Comparison of ENCODE assay signal across 8 mouse cellular contexts in genomic region chr10:120474301-120474700, GRCm38 (mm10). TPM values are rescaled to one million over a fixed set of nuclear protein-coding genes. Genes with fewer than 3 reads are reported as not detected.
DNase-seq lines count a peak whose midpoint lies in the region; ATAC-seq and TF ChIP-seq lines count a peak whose summit lies in the region.

No protein-coding gene starts in this region.

- H3K4me2 ChIP-seq in hindbrain, embryonic 12.5 days (replicated peaks): peak overlapping the region; percentile 96
- peak overlapping the region; percentile 71 for H3K4me2 ChIP-seq in liver, embryonic 14.5 days (ENCODE audit: low read depth)

- peaks cover 4% of the 10 kb centered on the region; the same call in 1 of the 2 replicates for H3K36me3 ChIP-seq in hindbrain, embryonic 12.5 days
- H3K36me3 ChIP-seq in liver, embryonic 14.5 days (replicated peaks; ENCODE audit: control insufficient read depth, insufficient read depth, low read depth): no peaks in the 10 kb centered on the region

- no peak for ATAC-seq in hindbrain, embryonic 12.5 days (ENCODE audit: low FRiP score)
- ATAC-seq in liver, embryonic 14.5 days (ENCODE audit: insufficient read depth): no peak

- peak overlapping the region; percentile 89 for H3K9ac ChIP-seq in hindbrain, embryonic 12.5 days
- H3K9ac ChIP-seq in liver, embryonic 14.5 days (replicated peaks): no peak overlapping the region

- under 1% methylated on average over 20 of the region's 20 CpGs for WGBS in hindbrain, embryonic 12.5 days
- under 1% methylated on average over 20 of the region's 20 CpGs for WGBS in liver, embryonic 14.5 days (ENCODE audit: insufficient replicate concordance)

- TF ChIP-seq CTCF in liver, embryonic 14.5 days (IDR thresholded peaks at IDR 0.05; ENCODE audit: low read depth): no peak

- peak overlapping the region; percentile 89; the same call in 1 of the 2 replicates for H3K27ac ChIP-seq in hindbrain, embryonic 12.5 days
- no peak overlapping the region for H3K27ac ChIP-seq in liver, embryonic 14.5 days

- TF ChIP-seq EP300 in liver, embryonic 14.5 days (IDR thresholded peaks at IDR 0.05; ENCODE audit: low read depth): no peak

- H3K4me1 ChIP-seq in hindbrain, embryonic 12.5 days: peaks cover 22% of the 10 kb centered on the region
- H3K4me1 ChIP-seq in liver, embryonic 14.5 days (replicated peaks; ENCODE audit: control insufficient read depth in 2 of 2, insufficient read depth in 2 of 2, low read length in 1 of 2): no peaks in the 10 kb centered on the region

- H3K27me3 ChIP-seq in hindbrain, embryonic 12.5 days: peaks cover 10% of the 10 kb centered on the region; the same call in 1 of the 2 replicates
- H3K27me3 ChIP-seq in liver, embryonic 14.5 days (ENCODE audit: control insufficient read depth, insufficient read depth, low read length): peaks cover 54% of the 10 kb centered on the region

- peak; percentile 25 for DNase-seq in kidney, adult 18-20 months
- DNase-seq in kidney, adult 11 months: no peak
- peak; percentile 79 for DNase-seq in embryo, embryonic 9.5 days (ENCODE audit: extremely low spot score)
- no peak for DNase-seq in liver, embryonic 14.5 days (ENCODE audit: low read depth in 3 of 3, low spot score in 3 of 3)
- peak; percentile 39 for DNase-seq in yolk sac, embryonic 10.5 days (ENCODE audit: low spot score)
- no peak for DNase-seq in gastrocnemius, adult 8-10 months (ENCODE audit: low spot score in 2 of 2)
- no peak for DNase-seq in right cerebral cortex, postnatal 25 days

- no peaks in the 10 kb centered on the region for H3K9me3 ChIP-seq in hindbrain, embryonic 12.5 days (replicated peaks)
- no peaks in the 10 kb centered on the region for H3K9me3 ChIP-seq in liver, embryonic 14.5 days (ENCODE audit: control insufficient read depth, low read length)

- peak overlapping the region; percentile 82 for H3K4me3 ChIP-seq in hindbrain, embryonic 12.5 days
- peak overlapping the region; percentile 41 to 61 for H3K4me3 ChIP-seq in liver, embryonic 14.5 days (ENCODE audit: insufficient read depth in 1 of 2, low read depth in 2 of 2, low read length in 2 of 2)

RNA-seq across cellular contexts. Expression of gene Hmga2, which starts 2.0 kb away (rescaled TPM):
- polyA plus RNA-seq in hindbrain, embryonic 12.5 days (2016; fragmentation: Nextera tagmentation; extraction: Ambion mirVana): 26.5 and 33.6 TPM in 2 replicates
- 4.3 and 5.4 TPM in 2 replicates for polyA plus RNA-seq in liver, embryonic 14.5 days (2012; rRNA removed)
- polyA plus RNA-seq in liver, embryonic 14.5 days (2014; fragmentation: Nextera tagmentation; extraction: Ambion mirVana): 2.4 and 3.4 TPM in 2 replicates
- under 1 TPM in 3 of 4 experiments, not detected in 1; 0.07 to 0.17 (median 0.08) TPM for total RNA-seq in gastrocnemius, adult 8-10 months (2022)

Comparison
In these comparisons a context has a peak if more than half of its experiments do, and no peak if none do; other contexts are left out.
1. DNase-seq: peak in kidney, adult 18-20 months (single experiment), embryo, embryonic 9.5 days (single experiment) and yolk sac, embryonic 10.5 days (single experiment); none in kidney, adult 11 months (single experiment), liver, embryonic 14.5 days (0 of 3), gastrocnemius, adult 8-10 months (0 of 2) and right cerebral cortex, postnatal 25 days (single experiment).